Mouse (Mus musculus) embryonic facial prominence, embryonic 10.5 days (tissue): ENCODE measurements around the gene Pkn1. TPM values are rescaled to one million over a fixed set of nuclear protein-coding genes. Genes with fewer than 3 reads are reported as not detected.

Experiments used
- DNase-seq: peaks from one replicate; pipeline ENCODE4 v3.0.0-alpha.2; 2017; ENCODE audit warnings: low spot score
- H3K27ac ChIP-seq: fragments of 300-500 bp; sonication (generic); replicated peaks from 2 replicates; pipeline ENCODE4 v1.5.1; 2016; ENCODE audit warnings: mild to moderate bottlenecking
- H3K27me3 ChIP-seq: fragments of 300-500 bp; sonication (generic); replicated peaks from 2 replicates; pipeline ENCODE4 v1.6.1; 2016; ENCODE audit warnings: low read depth, mild to moderate bottlenecking; ENCODE audit not compliant: poor library complexity, severe bottlenecking
- H3K36me3 ChIP-seq: fragments of 300-500 bp; sonication (generic); replicated peaks from 2 replicates; pipeline ENCODE4 v1.6.1; 2016; ENCODE audit warnings: mild to moderate bottlenecking, moderate library complexity
- H3K4me1 ChIP-seq: fragments of 300-500 bp; sonication (generic); 2 replicates; pipeline ENCODE4 v1.6.1; 2016
- H3K4me3 ChIP-seq: fragments of 300-500 bp; sonication (generic); 2 replicates; pipeline ENCODE4 v1.5.1; 2016; ENCODE audit warnings: mild to moderate bottlenecking, moderate library complexity
- H3K9me3 ChIP-seq: fragments of 300-500 bp; sonication (generic); 2 replicates; pipeline ENCODE4 v1.6.1; 2016; ENCODE audit warnings: mild to moderate bottlenecking
- WGBS: fragments of 180-500 bp; shearing (Covaris S2); methylation state at CpG from one replicate; pipeline ENCODE4 v1.1.7; 2016; 5-methylcytosine and 5-hydroxymethylcytosine counted together
- polyA plus RNA-seq: library from polyadenylated mRNA; unstranded; fragments of >200 nt; fragmentation: Nextera tagmentation; extraction: Ambion mirVana; gene quantifications from 2 replicates; pipeline ENCODE4 v1.2.1, GENCODE M21; 2016

Pkn1 gene
- polyA plus RNA-seq: 30.3 and 30.9 TPM in 2 replicates

- H3K4me1 ChIP-seq: peaks cover 60% of the 10 kb centered on the region
- DNase-seq: peak; percentile 92
- peaks cover 6% of the 10 kb centered on the region; the same call in 1 of the 2 replicates for H3K36me3 ChIP-seq
- H3K4me3 ChIP-seq: peak within 1 kb of the TSS; percentile 80
- under 1% methylated on average over 85 of the region's 85 CpGs for WGBS
- 0 out of 2 replicates have a peak, but pooled peaks cover 3% of the 10 kb centered on the region for H3K9me3 ChIP-seq
- peak within 1 kb of the TSS; percentile 92 for H3K27ac ChIP-seq
- H3K27me3 ChIP-seq: 0 out of 2 replicates have a peak, but pooled peaks cover 4% of the 10 kb centered on the region
These were observed at the start of gene Pkn1 for GRCm38 (mm10) chr8:83698661-83699453. TSS of gene Pkn1 (minus strand) at chr8:83699179.

GRCm38 (mm10) chr8:83748708-83749107 lies 49.7 kb upstream of the Pkn1 start:
- Histone ChIP-seq H3K9me3 (no peaks in the 10 kb centered on the region), H3K27me3 (peaks cover 52% of the 10 kb centered on the region), H3K27ac (no peak overlapping the region), H3K4me3 (no peak overlapping the region), H3K4me1 (peaks cover 24% of the 10 kb centered on the region), H3K36me3 (no peaks in the 10 kb centered on the region)
- WGBS: 61% methylated on average over 3 of the region's 3 CpGs
- DNase-seq: no peak

- Histone ChIP-seq H3K27me3 (peaks cover 55% of the 10 kb centered on the region), H3K36me3 (no peaks in the 10 kb centered on the region), H3K27ac (peak overlapping the region; percentile 68), H3K4me1 (peaks cover 24% of the 10 kb centered on the region), H3K4me3 (peak overlapping the region; percentile 58), H3K9me3 (no peaks in the 10 kb centered on the region)
- 2% methylated on average over 28 of the region's 28 CpGs for WGBS
- peak; percentile 61 for DNase-seq
These were observed 48.8 kb upstream of the Pkn1 start for GRCm38 (mm10) chr8:83747661-83748346.

- Histone ChIP-seq H3K4me1 (peaks cover 44% of the 10 kb centered on the region), H3K36me3 (no peaks in the 10 kb centered on the region), H3K9me3 (no peaks in the 10 kb centered on the region), H3K27me3 (peaks cover 88% of the 10 kb centered on the region), H3K4me3 (no peak overlapping the region), H3K27ac (no peak overlapping the region)
- WGBS: 77% methylated on average over 4 of the region's 4 CpGs
- no peak for DNase-seq
These were observed 45.1 kb upstream of the Pkn1 start for GRCm38 (mm10) chr8:83744070-83744469.

- Histone ChIP-seq H3K27ac (no peak overlapping the region), H3K4me3 (no peak overlapping the region), H3K36me3 (no peaks in the 10 kb centered on the region), H3K27me3 (peaks cover 84% of the 10 kb centered on the region), H3K9me3 (no peaks in the 10 kb centered on the region), H3K4me1 (peaks cover 44% of the 10 kb centered on the region)
- no peak for DNase-seq
- WGBS: 94% methylated on average over 6 of the region's 6 CpGs
These were observed 44.0 kb upstream of the Pkn1 start for GRCm38 (mm10) chr8:83742968-83743367.

GRCm38 (mm10) chr8:83741849-83742655 lies 43.1 kb upstream of the Pkn1 start:
- WGBS: 73% methylated on average over 19 of the region's 19 CpGs
- Histone ChIP-seq H3K27me3 (peaks cover 75% of the 10 kb centered on the region), H3K36me3 (no peaks in the 10 kb centered on the region), H3K4me1 (peaks cover 42% of the 10 kb centered on the region), H3K4me3 (peak overlapping the region; percentile 62), H3K9me3 (peaks cover 3% of the 10 kb centered on the region; the same call in 1 of the 2 replicates), H3K27ac (no peak overlapping the region)
- DNase-seq: no peak

- H3K4me1 ChIP-seq: peaks cover 42% of the 10 kb centered on the region
- H3K36me3 ChIP-seq: no peaks in the 10 kb centered on the region
- H3K9me3 ChIP-seq: peaks cover 4% of the 10 kb centered on the region; the same call in 1 of the 2 replicates
- DNase-seq: peak; percentile 73
- WGBS: under 1% methylated on average over 52 of the region's 56 CpGs
- peak within 1 kb of the TSS; percentile 62 for H3K4me3 ChIP-seq
- peak within 1 kb of the TSS; percentile 83 for H3K27ac ChIP-seq
- H3K27me3 ChIP-seq: peaks cover 66% of the 10 kb centered on the region
These were observed 42.2 kb upstream of the Pkn1 start, which contains the start of gene Adgre5 for GRCm38 (mm10) chr8:83740976-83741741. TSS of gene Adgre5 (minus strand) at chr8:83741326.

- Histone ChIP-seq H3K4me1 (peaks cover 42% of the 10 kb centered on the region), H3K9me3 (peaks cover 4% of the 10 kb centered on the region; the same call in 1 of the 2 replicates), H3K27ac (peak overlapping the region; percentile 83), H3K36me3 (no peaks in the 10 kb centered on the region), H3K4me3 (peak overlapping the region; percentile 62), H3K27me3 (peaks cover 60% of the 10 kb centered on the region)
- no peak for DNase-seq
- WGBS: 22% methylated on average over 3 of the region's 3 CpGs
These were observed 41.6 kb upstream of the Pkn1 start for GRCm38 (mm10) chr8:83740586-83740975.

- Histone ChIP-seq H3K36me3 (no peaks in the 10 kb centered on the region), H3K9me3 (peaks cover 4% of the 10 kb centered on the region; the same call in 1 of the 2 replicates), H3K4me3 (peak overlapping the region; percentile 62; the same call in 1 of the 2 replicates), H3K27ac (peak overlapping the region; percentile 83), H3K27me3 (peaks cover 56% of the 10 kb centered on the region), H3K4me1 (peaks cover 42% of the 10 kb centered on the region)
- 47% methylated on average over 8 of the region's 8 CpGs for WGBS
- no peak for DNase-seq
These were observed 40.9 kb upstream of the Pkn1 start for GRCm38 (mm10) chr8:83739711-83740468.

GRCm38 (mm10) chr8:83738949-83739710 lies 40.2 kb upstream of the Pkn1 start:
- WGBS: 66% methylated on average over 10 of the region's 10 CpGs

More at GRCm38 (mm10) chr8:83738949-83739710, 40.2 kb upstream of the Pkn1 start:
- peak overlapping the region; percentile 23; the same call in 1 of the 2 replicates for H3K4me3 ChIP-seq
- peaks cover 48% of the 10 kb centered on the region for H3K27me3 ChIP-seq
- H3K4me1 ChIP-seq: peaks cover 42% of the 10 kb centered on the region
- H3K36me3 ChIP-seq: no peaks in the 10 kb centered on the region
- H3K9me3 ChIP-seq: peaks cover 4% of the 10 kb centered on the region; the same call in 1 of the 2 replicates
- peak; percentile 58 for DNase-seq
- peak overlapping the region; percentile 66 for H3K27ac ChIP-seq
